Mouse (Mus musculus): ENCODE measurements around the gene Gpd2. TPM values are rescaled to one million over a fixed set of nuclear protein-coding genes. Genes with fewer than 3 reads are reported as not detected.

Gene Gpd2
- polyA plus RNA-seq, 1 experiment from 2014 or later, result 27.7 TPM

GRCm38 (mm10) chr2:57255836-57256235 is 18.4 kb downstream of the Gpd2 start:
- Histone ChIP-seq H3K9ac (ENCODE audit: low read depth, low read length) (no peak overlapping the region), H3K27ac (ENCODE audit: low read length) (no peak overlapping the region), H3K36me3 (ENCODE audit: control insufficient read depth, insufficient read depth, low read length) (no peaks in the 10 kb centered on the region), H3K4me3 (ENCODE audit: low read depth, low read length) (no peak overlapping the region), H3K9me3 (replicated peaks; ENCODE audit: control insufficient read depth, low read length, poor library complexity, severe bottlenecking) (no peaks in the 10 kb centered on the region), H3K4me1 (ENCODE audit: control insufficient read depth, insufficient read depth, low read length) (peaks cover 6% of the 10 kb centered on the region; the same call in 1 of the 2 replicates), H3K4me2 (ENCODE audit: low read length) (no peak overlapping the region), H3K27me3 (ENCODE audit: control insufficient read depth, insufficient read depth, low read depth, low read length) (no peaks in the 10 kb centered on the region)
- no peak for ATAC-seq
- WGBS, result 48% methylated on average over 3 of the region's 3 CpGs

GRCm38 (mm10) chr2:57256459-57256858 is 19.0 kb downstream of the Gpd2 start:
- Histone ChIP-seq H3K4me2 (ENCODE audit: low read length) (no peak overlapping the region), H3K9me3 (replicated peaks; ENCODE audit: control insufficient read depth, low read length, poor library complexity, severe bottlenecking) (no peaks in the 10 kb centered on the region), H3K9ac (ENCODE audit: low read depth, low read length) (no peak overlapping the region), H3K27me3 (ENCODE audit: control insufficient read depth, insufficient read depth, low read depth, low read length) (no peaks in the 10 kb centered on the region), H3K27ac (ENCODE audit: low read length) (no peak overlapping the region), H3K4me1 (ENCODE audit: control insufficient read depth, insufficient read depth, low read length) (peaks cover 6% of the 10 kb centered on the region; the same call in 1 of the 2 replicates), H3K36me3 (ENCODE audit: control insufficient read depth, insufficient read depth, low read length) (no peaks in the 10 kb centered on the region), H3K4me3 (ENCODE audit: low read depth, low read length) (no peak overlapping the region)
- WGBS, result 7% methylated on average over 6 of the region's 6 CpGs
- 0 out of 2 replicates have a peak, but pooled peaks have one; percentile 37 for ATAC-seq

GRCm38 (mm10) chr2:57261286-57262077 is 24.0 kb downstream of the Gpd2 start:
- no peak overlapping the region for H3K4me2 ChIP-seq (ENCODE audit: low read length)
- ATAC-seq, result no peak
- 91% methylated on average over 8 of the region's 8 CpGs for WGBS
- H3K27me3 ChIP-seq (ENCODE audit: control insufficient read depth, insufficient read depth, low read depth, low read length), result peaks cover 3% of the 10 kb centered on the region; the same call in 1 of the 2 replicates
- H3K9me3 ChIP-seq (replicated peaks; ENCODE audit: control insufficient read depth, low read length, poor library complexity, severe bottlenecking), result no peaks in the 10 kb centered on the region
- no peak overlapping the region for H3K27ac ChIP-seq (ENCODE audit: low read length)
- peaks cover 4% of the 10 kb centered on the region; the same call in 1 of the 2 replicates for H3K4me1 ChIP-seq (ENCODE audit: control insufficient read depth, insufficient read depth, low read length)
- no peak overlapping the region for H3K9ac ChIP-seq (ENCODE audit: low read depth, low read length)
- no peak overlapping the region for H3K4me3 ChIP-seq (ENCODE audit: low read depth, low read length)
- H3K36me3 ChIP-seq (ENCODE audit: control insufficient read depth, insufficient read depth, low read length), result no peaks in the 10 kb centered on the region

- H3K9me3 ChIP-seq (replicated peaks; ENCODE audit: control insufficient read depth, low read length, poor library complexity, severe bottlenecking), result no peaks in the 10 kb centered on the region
- H3K4me1 ChIP-seq (ENCODE audit: control insufficient read depth, insufficient read depth, low read length), result no peaks in the 10 kb centered on the region
- no peak overlapping the region for H3K4me3 ChIP-seq (ENCODE audit: low read depth, low read length)
- H3K27ac ChIP-seq (ENCODE audit: low read length), result no peak overlapping the region
- WGBS, result 89% methylated on average over 1 of the region's 1 CpGs
- H3K9ac ChIP-seq (ENCODE audit: low read depth, low read length), result no peak overlapping the region
- no peaks in the 10 kb centered on the region for H3K36me3 ChIP-seq (ENCODE audit: control insufficient read depth, insufficient read depth, low read length)
- ATAC-seq, result no peak
- H3K4me2 ChIP-seq (ENCODE audit: low read length), result no peak overlapping the region
- peaks cover 3% of the 10 kb centered on the region; the same call in 1 of the 2 replicates for H3K27me3 ChIP-seq (ENCODE audit: control insufficient read depth, insufficient read depth, low read depth, low read length)
Observed at GRCm38 (mm10) chr2:57263431-57263830, 26.0 kb downstream of the Gpd2 start.

- Histone ChIP-seq H3K4me1 (ENCODE audit: control insufficient read depth, insufficient read depth, low read length) (no peaks in the 10 kb centered on the region), H3K27me3 (ENCODE audit: control insufficient read depth, insufficient read depth, low read depth, low read length) (peaks cover 6% of the 10 kb centered on the region), H3K9ac (ENCODE audit: low read depth, low read length) (no peak overlapping the region), H3K4me2 (ENCODE audit: low read length) (no peak overlapping the region), H3K27ac (ENCODE audit: low read length) (no peak overlapping the region), H3K9me3 (replicated peaks; ENCODE audit: control insufficient read depth, low read length, poor library complexity, severe bottlenecking) (no peaks in the 10 kb centered on the region), H3K4me3 (ENCODE audit: low read depth, low read length) (no peak overlapping the region), H3K36me3 (ENCODE audit: control insufficient read depth, insufficient read depth, low read length) (no peaks in the 10 kb centered on the region)
- ATAC-seq, result no peak
- 93% methylated on average over 7 of the region's 7 CpGs for WGBS
Observed at GRCm38 (mm10) chr2:57264912-57265311, 27.5 kb downstream of the Gpd2 start.

- H3K4me3 ChIP-seq (ENCODE audit: low read depth, low read length), result no peak overlapping the region
- H3K27ac ChIP-seq (ENCODE audit: low read length), result no peak overlapping the region
- H3K9ac ChIP-seq (ENCODE audit: low read depth, low read length), result no peak overlapping the region
- H3K36me3 ChIP-seq (ENCODE audit: control insufficient read depth, insufficient read depth, low read length), result no peaks in the 10 kb centered on the region
- peaks cover 6% of the 10 kb centered on the region for H3K27me3 ChIP-seq (ENCODE audit: control insufficient read depth, insufficient read depth, low read depth, low read length)
- H3K4me2 ChIP-seq (ENCODE audit: low read length), result no peak overlapping the region
- H3K9me3 ChIP-seq (replicated peaks; ENCODE audit: control insufficient read depth, low read length, poor library complexity, severe bottlenecking), result no peaks in the 10 kb centered on the region
- peak; percentile 68; the same call in 1 of the 2 replicates for ATAC-seq
- 32% methylated on average over 4 of the region's 4 CpGs for WGBS
- H3K4me1 ChIP-seq (ENCODE audit: control insufficient read depth, insufficient read depth, low read length), result no peaks in the 10 kb centered on the region
Observed at GRCm38 (mm10) chr2:57266679-57267393, 29.4 kb downstream of the Gpd2 start.

GRCm38 (mm10) chr2:57267394-57267716 is 29.9 kb downstream of the Gpd2 start:
- no peaks in the 10 kb centered on the region for H3K36me3 ChIP-seq (ENCODE audit: control insufficient read depth, insufficient read depth, low read length)
- 11% methylated on average over 7 of the region's 7 CpGs for whole genome bisulfite sequencing
- H3K4me1 ChIP-seq (ENCODE audit: control insufficient read depth, insufficient read depth, low read length), result no peaks in the 10 kb centered on the region
- H3K4me2 ChIP-seq (ENCODE audit: low read length), result no peak overlapping the region
- no peaks in the 10 kb centered on the region for H3K9me3 ChIP-seq (replicated peaks; ENCODE audit: control insufficient read depth, low read length, poor library complexity, severe bottlenecking)
- H3K9ac ChIP-seq (ENCODE audit: low read depth, low read length), result no peak overlapping the region
- H3K27me3 ChIP-seq (ENCODE audit: control insufficient read depth, insufficient read depth, low read depth, low read length), result peaks cover 6% of the 10 kb centered on the region
- no peak for ATAC-seq
- no peak overlapping the region for H3K4me3 ChIP-seq (ENCODE audit: low read depth, low read length)
- H3K27ac ChIP-seq (ENCODE audit: low read length), result no peak overlapping the region

GRCm38 (mm10) chr2:57267896-57268295 is 30.5 kb downstream of the Gpd2 start:
- H3K27ac ChIP-seq (ENCODE audit: low read length), result no peak overlapping the region
- peaks cover 6% of the 10 kb centered on the region for H3K27me3 ChIP-seq (ENCODE audit: control insufficient read depth, insufficient read depth, low read depth, low read length)
- H3K36me3 ChIP-seq (ENCODE audit: control insufficient read depth, insufficient read depth, low read length), result no peaks in the 10 kb centered on the region
- no peak overlapping the region for H3K4me2 ChIP-seq (ENCODE audit: low read length)
- no peaks in the 10 kb centered on the region for H3K4me1 ChIP-seq (ENCODE audit: control insufficient read depth, insufficient read depth, low read length)
- ATAC-seq, result no peak
- WGBS, result 26% methylated on average over 7 of the region's 7 CpGs
- no peaks in the 10 kb centered on the region for H3K9me3 ChIP-seq (replicated peaks; ENCODE audit: control insufficient read depth, low read length, poor library complexity, severe bottlenecking)
- H3K9ac ChIP-seq (ENCODE audit: low read depth, low read length), result no peak overlapping the region
- H3K4me3 ChIP-seq (ENCODE audit: low read depth, low read length), result no peak overlapping the region

- WGBS, result 93% methylated on average over 3 of the region's 3 CpGs
- H3K4me1 ChIP-seq (ENCODE audit: control insufficient read depth, insufficient read depth, low read length), result no peaks in the 10 kb centered on the region
Observed at GRCm38 (mm10) chr2:57268839-57269238, 31.4 kb downstream of the Gpd2 start.

More at GRCm38 (mm10) chr2:57268839-57269238, 31.4 kb downstream of the Gpd2 start:
- Histone ChIP-seq H3K27ac (ENCODE audit: low read length) (no peak overlapping the region), H3K4me2 (ENCODE audit: low read length) (no peak overlapping the region), H3K9ac (ENCODE audit: low read depth, low read length) (no peak overlapping the region), H3K9me3 (replicated peaks; ENCODE audit: control insufficient read depth, low read length, poor library complexity, severe bottlenecking) (no peaks in the 10 kb centered on the region), H3K4me3 (ENCODE audit: low read depth, low read length) (no peak overlapping the region), H3K27me3 (ENCODE audit: control insufficient read depth, insufficient read depth, low read depth, low read length) (peaks cover 6% of the 10 kb centered on the region), H3K36me3 (ENCODE audit: control insufficient read depth, insufficient read depth, low read length) (no peaks in the 10 kb centered on the region)
- ATAC-seq, result no peak
